15 mouse cellular contexts compared by ENCODE assay signal in genomic region chr15:84256254-84256850, GRCm38 (mm10). TPM values are rescaled to one million over a fixed set of nuclear protein-coding genes. Genes with fewer than 3 reads are reported as not detected.
DNase-seq lines count a peak whose midpoint lies in the region; ATAC-seq lines count a peak whose summit lies in the region.
"Had no signal": no experiment of that assay in that cellular context is flagged by ENCODE, and none has a peak within 500 bp of the region (broad histone marks: within the 10 kb centered on the region; RNA-seq: fewer than 3 reads in every experiment).

No protein-coding gene starts in this region.

- no peak for ATAC-seq in hindbrain, embryonic 14.5 days (ENCODE audit: low FRiP score)
- ATAC-seq in midbrain, embryonic 16.5 days, result no peak
- ATAC-seq in midbrain, embryonic 11.5 days (ENCODE audit: low FRiP score), result no peak
- ATAC-seq in liver, embryonic 13.5 days (ENCODE audit: low read depth), result no peak; the same call in 1 of the 2 replicates
- ATAC-seq: forebrain, embryonic 15.5 days; Patski had no signal

- no peaks in the 10 kb centered on the region for H3K36me3 ChIP-seq in hindbrain, embryonic 10.5 days
- no peaks in the 10 kb centered on the region for H3K36me3 ChIP-seq in hindbrain, embryonic 14.5 days (replicated peaks; ENCODE audit: control insufficient read depth, insufficient read depth)
- no peaks in the 10 kb centered on the region for H3K36me3 ChIP-seq in midbrain, embryonic 16.5 days (ENCODE audit: control insufficient read depth, insufficient read depth, low read length)
- H3K36me3 ChIP-seq in midbrain, embryonic 11.5 days (ENCODE audit: control insufficient read depth, insufficient read depth, low read length), result no peaks in the 10 kb centered on the region
- no peaks in the 10 kb centered on the region for H3K36me3 ChIP-seq in liver, embryonic 13.5 days
- no peaks in the 10 kb centered on the region for H3K36me3 ChIP-seq in splenic B cell, adult 2 months (ENCODE audit: control insufficient read depth, insufficient read depth, low read length, poor library complexity, severe bottlenecking)
- H3K36me3 ChIP-seq: forebrain, embryonic 15.5 days; limb, embryonic 15.5 days; neural tube, embryonic 15.5 days had no signal

- WGBS in hindbrain, embryonic 10.5 days, result 77% methylated on average over 12 of the region's 12 CpGs
- WGBS in hindbrain, embryonic 14.5 days, result 71% methylated on average over 12 of the region's 12 CpGs
- WGBS in midbrain, embryonic 16.5 days, result 42% methylated on average over 12 of the region's 12 CpGs
- WGBS in midbrain, embryonic 11.5 days, result 60% methylated on average over 12 of the region's 12 CpGs
- WGBS in liver, embryonic 13.5 days (ENCODE audit: insufficient replicate concordance), result 63% methylated on average over 12 of the region's 12 CpGs

- H3K9ac ChIP-seq in hindbrain, embryonic 14.5 days, result no peak overlapping the region
- no peak overlapping the region for H3K9ac ChIP-seq in midbrain, embryonic 16.5 days (ENCODE audit: low read depth, low read length)
- H3K9ac ChIP-seq in midbrain, embryonic 11.5 days (ENCODE audit: low read length), result no peak overlapping the region
- no peak overlapping the region for H3K9ac ChIP-seq in liver, embryonic 13.5 days
- H3K9ac ChIP-seq: forebrain, embryonic 15.5 days; limb, embryonic 15.5 days; neural tube, embryonic 15.5 days had no signal

- DNase-seq in hindbrain, embryonic 10.5 days (ENCODE audit: low spot score), result no peak
- no peak for DNase-seq in hindbrain, embryonic 14.5 days (ENCODE audit: low spot score)
- DNase-seq in midbrain, embryonic 11.5 days (ENCODE audit: low spot score, missing footprints), result no peak
- DNase-seq in liver, embryonic 13.5 days, result no peak
- peak; percentile 22 for DNase-seq in splenic B cell, adult 2 months (ENCODE audit: low read depth, low spot score)
- DNase-seq in gastrocnemius, postnatal 25 days, result no peak
- no peak for DNase-seq in frontal cortex, postnatal 25 days (ENCODE audit: low spot score in 2 of 2)
- DNase-seq: adrenal gland, adult 2 months; gastrocnemius, postnatal 14 days; thymus, adult 2 months had no signal

- peak overlapping the region; percentile 62 for H3K27ac ChIP-seq in hindbrain, embryonic 10.5 days
- no peak overlapping the region for H3K27ac ChIP-seq in hindbrain, embryonic 14.5 days
- 0 out of 2 replicates have a peak overlapping the region, but pooled peaks have one; percentile 24 for H3K27ac ChIP-seq in midbrain, embryonic 16.5 days (ENCODE audit: low read length)
- H3K27ac ChIP-seq in midbrain, embryonic 11.5 days (ENCODE audit: low read depth, low read length), result no peak overlapping the region
- peak overlapping the region; percentile 43 for H3K27ac ChIP-seq in liver, embryonic 13.5 days
- H3K27ac ChIP-seq: forebrain, embryonic 15.5 days; limb, embryonic 15.5 days; neural tube, embryonic 15.5 days had no signal

- no peak overlapping the region for H3K4me2 ChIP-seq in hindbrain, embryonic 14.5 days (replicated peaks)
- no peak overlapping the region for H3K4me2 ChIP-seq in midbrain, embryonic 16.5 days (ENCODE audit: low read length)
- no peak overlapping the region for H3K4me2 ChIP-seq in midbrain, embryonic 11.5 days
- no peak overlapping the region for H3K4me2 ChIP-seq in liver, embryonic 13.5 days
- H3K4me2 ChIP-seq: forebrain, embryonic 15.5 days; limb, embryonic 15.5 days; neural tube, embryonic 15.5 days had no signal

- no peaks in the 10 kb centered on the region for H3K9me3 ChIP-seq in hindbrain, embryonic 10.5 days
- no peaks in the 10 kb centered on the region for H3K9me3 ChIP-seq in hindbrain, embryonic 14.5 days (ENCODE audit: control insufficient read depth, low read length)
- no peaks in the 10 kb centered on the region for H3K9me3 ChIP-seq in midbrain, embryonic 16.5 days (replicated peaks; ENCODE audit: control insufficient read depth, low read length, poor library complexity, severe bottlenecking)
- no peaks in the 10 kb centered on the region for H3K9me3 ChIP-seq in midbrain, embryonic 11.5 days (ENCODE audit: control insufficient read depth, low read length)
- no peaks in the 10 kb centered on the region for H3K9me3 ChIP-seq in liver, embryonic 13.5 days (replicated peaks)
- H3K9me3 ChIP-seq: forebrain, embryonic 15.5 days; limb, embryonic 15.5 days; neural tube, embryonic 15.5 days had no signal

- peaks cover 16% of the 10 kb centered on the region for H3K27me3 ChIP-seq in hindbrain, embryonic 10.5 days (ENCODE audit: insufficient read depth, poor library complexity, severe bottlenecking)
- no peaks in the 10 kb centered on the region for H3K27me3 ChIP-seq in hindbrain, embryonic 14.5 days (ENCODE audit: control insufficient read depth, insufficient read depth, low read length)
- H3K27me3 ChIP-seq in midbrain, embryonic 16.5 days (ENCODE audit: control insufficient read depth, insufficient read depth, low read depth, low read length), result no peaks in the 10 kb centered on the region
- peaks cover 8% of the 10 kb centered on the region; the same call in 1 of the 2 replicates for H3K27me3 ChIP-seq in midbrain, embryonic 11.5 days (ENCODE audit: control insufficient read depth, insufficient read depth, low read length)
- H3K27me3 ChIP-seq in liver, embryonic 13.5 days, result no peaks in the 10 kb centered on the region
- H3K27me3 ChIP-seq in splenic B cell, adult 2 months (ENCODE audit: control insufficient read depth, insufficient read depth, low read length, poor library complexity, severe bottlenecking), result no peaks in the 10 kb centered on the region
- H3K27me3 ChIP-seq: forebrain, embryonic 15.5 days had no signal

- H3K4me1 ChIP-seq in hindbrain, embryonic 10.5 days (replicated peaks), result peaks cover 74% of the 10 kb centered on the region
- H3K4me1 ChIP-seq in hindbrain, embryonic 14.5 days (replicated peaks; ENCODE audit: control insufficient read depth, insufficient read depth, low read length), result peaks cover 15% of the 10 kb centered on the region
- peaks cover 28% of the 10 kb centered on the region for H3K4me1 ChIP-seq in midbrain, embryonic 16.5 days (ENCODE audit: control insufficient read depth, insufficient read depth, low read length)
- H3K4me1 ChIP-seq in midbrain, embryonic 11.5 days (ENCODE audit: control insufficient read depth, insufficient read depth, low read length), result peaks cover 24% of the 10 kb centered on the region
- peaks cover 38% of the 10 kb centered on the region for H3K4me1 ChIP-seq in liver, embryonic 13.5 days (replicated peaks)

- H3K4me3 ChIP-seq in hindbrain, embryonic 10.5 days, result no peak overlapping the region
- no peak overlapping the region for H3K4me3 ChIP-seq in hindbrain, embryonic 14.5 days (replicated peaks; ENCODE audit: low read length)
- H3K4me3 ChIP-seq in midbrain, embryonic 16.5 days (ENCODE audit: low read depth, low read length), result no peak overlapping the region
- H3K4me3 ChIP-seq in midbrain, embryonic 11.5 days (ENCODE audit: low read depth, low read length), result no peak overlapping the region
- H3K4me3 ChIP-seq in liver, embryonic 13.5 days (replicated peaks), result no peak overlapping the region
- H3K4me3 ChIP-seq: forebrain, embryonic 15.5 days; limb, embryonic 15.5 days; neural tube, embryonic 15.5 days had no signal

RNA-seq across cellular contexts. Expression of gene Parvb, which starts 24.5 kb away (rescaled TPM):
- 7.1 and 7.6 TPM in 2 replicates for polyA plus RNA-seq in hindbrain, embryonic 10.5 days (2016; fragmentation: Nextera tagmentation; extraction: Ambion mirVana)
- polyA plus RNA-seq in hindbrain, embryonic 14.5 days (2014; fragmentation: Nextera tagmentation; extraction: Ambion mirVana), result 4.1 and 5.1 TPM in 2 replicates
- 4.3 and 4.7 TPM in 2 replicates for polyA plus RNA-seq in midbrain, embryonic 16.5 days (2015; fragmentation: Nextera tagmentation; extraction: Ambion mirVana)
- 10.2 and 10.8 TPM in 2 replicates for polyA plus RNA-seq in midbrain, embryonic 11.5 days (2014; fragmentation: Nextera tagmentation; extraction: Ambion mirVana)
- 6.7 and 8.1 TPM in 2 replicates for polyA plus RNA-seq in liver, embryonic 13.5 days (2015; fragmentation: Nextera tagmentation; extraction: Ambion mirVana)
- total RNA-seq in gastrocnemius, postnatal 25 days (2021), result 10 to 100 TPM; 51.5 to 57.7 TPM

Comparison
In these comparisons a context has a peak if more than half of its experiments do, and no peak if none do; other contexts are left out.
1. H3K27ac ChIP-seq: peak in hindbrain, embryonic 10.5 days (single experiment), midbrain, embryonic 16.5 days (single experiment) and liver, embryonic 13.5 days (single experiment); none in hindbrain, embryonic 14.5 days (single experiment) and midbrain, embryonic 11.5 days (single experiment).